Mouse (Mus musculus) urinary bladder, postnatal 36 days (tissue): ENCODE measurements around the gene Mafk.
"Not testable (repeated sequence)": the region's sequence is repeated elsewhere in the genome, so short reads cannot be mapped to it uniquely, and the experiment has no call there.

ENCODE experiments used
- DNase-seq, 2 experiments: peaks; one replicate each; pipeline ENCODE4 v3.0.0; 2022; ENCODE audit warnings: low spot score in 2 of 2, mixed read lengths in 1 of 2

Gene Mafk

DNA sequence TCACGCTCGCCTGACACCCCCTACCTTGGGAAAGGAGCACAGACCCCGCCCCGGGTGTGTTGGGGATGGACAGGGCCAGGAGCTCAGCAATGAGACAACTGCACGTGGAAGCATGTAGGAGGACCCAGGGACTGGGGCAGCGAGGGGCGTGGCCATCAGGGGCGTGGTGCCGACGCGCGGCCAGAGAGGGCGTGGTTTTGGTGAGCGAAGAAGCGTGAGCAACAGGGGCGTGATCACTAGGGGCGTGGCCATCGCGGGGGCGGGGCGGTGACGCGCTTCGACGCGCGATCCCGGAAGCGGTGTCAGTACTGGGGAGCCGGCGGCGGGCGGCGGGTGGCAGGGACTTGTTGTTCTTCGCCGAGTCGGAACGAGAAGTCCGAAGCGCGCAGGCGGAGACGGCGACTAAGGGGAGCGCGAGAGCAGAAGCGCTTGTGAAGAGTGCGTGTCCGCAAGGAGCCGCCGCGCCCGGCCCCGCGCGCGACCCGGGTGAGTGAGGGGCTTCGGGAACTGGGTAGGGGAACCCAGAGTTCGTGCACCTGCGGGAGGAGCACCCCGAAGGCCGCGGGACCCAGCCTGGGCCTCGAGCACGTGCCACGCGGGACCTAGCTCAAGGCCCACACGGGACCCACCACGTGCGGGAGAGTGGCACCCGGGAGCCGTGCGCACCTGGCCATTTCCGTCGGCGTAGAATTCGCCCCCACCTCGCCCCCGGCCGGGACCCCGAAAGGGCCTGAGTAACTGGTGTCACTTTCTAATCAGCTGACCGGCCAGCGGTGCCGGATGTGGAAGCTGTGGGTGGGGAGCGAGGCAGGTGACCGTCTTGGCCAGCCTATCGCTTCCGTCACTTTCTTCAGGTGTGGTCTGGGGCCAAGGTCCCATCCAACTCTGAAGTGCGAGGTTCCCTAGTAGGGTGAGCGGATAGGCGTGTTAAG, at the start of gene Mafk:
Mafk (plus strand) TSS at position 287 of the 932 bp plus-strand sequence.
- peak; percentile 98 to 99 for DNase-seq

- DNase-seq, result not testable (repeated sequence)
Measured at GRCm38 (mm10) chr5:139742640-139743039, 48.7 kb upstream of the Mafk start.

- peak; percentile 63 to 67 for DNase-seq
Measured at GRCm38 (mm10) chr5:139745771-139746170, 45.5 kb upstream of the Mafk start.

DNA sequence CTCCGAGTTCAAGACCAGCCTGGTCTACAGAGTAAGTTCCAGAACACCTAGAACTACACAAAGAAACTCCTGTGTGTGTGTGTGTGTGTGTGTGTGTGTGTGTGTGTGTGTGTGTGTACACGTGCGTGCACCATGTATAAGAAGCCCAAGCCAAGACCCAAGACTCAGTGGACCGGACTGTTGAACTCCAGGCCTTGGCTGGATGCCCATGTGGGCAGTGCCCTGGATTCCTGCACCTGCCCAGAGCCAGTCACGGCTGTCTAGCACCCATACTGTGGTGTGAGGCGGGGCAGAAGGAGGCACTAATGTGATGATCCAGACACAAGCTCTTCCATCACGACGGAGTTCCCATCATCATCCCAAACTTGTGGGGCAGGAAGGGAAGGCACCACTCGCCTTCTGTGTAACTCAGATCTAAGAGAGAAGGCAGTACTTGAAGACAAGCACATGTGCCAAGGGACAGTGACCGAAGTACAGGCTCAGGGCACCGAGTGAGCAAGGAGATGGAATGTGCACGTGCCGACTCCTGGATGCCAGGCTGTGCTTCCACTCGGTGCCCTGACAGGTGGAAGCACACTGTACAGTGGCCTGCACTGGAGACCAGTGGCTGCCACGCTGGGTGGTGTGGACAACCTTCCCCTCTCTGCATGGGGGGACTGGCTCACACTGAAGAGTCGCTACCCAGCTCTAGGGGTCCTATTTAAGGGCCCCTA, 41.7 kb upstream of the Mafk start:
- DNase-seq, result no peak

- peak; percentile 44 to 62 for DNase-seq
Measured at GRCm38 (mm10) chr5:139750535-139750934, 40.8 kb upstream of the Mafk start.

DNA sequence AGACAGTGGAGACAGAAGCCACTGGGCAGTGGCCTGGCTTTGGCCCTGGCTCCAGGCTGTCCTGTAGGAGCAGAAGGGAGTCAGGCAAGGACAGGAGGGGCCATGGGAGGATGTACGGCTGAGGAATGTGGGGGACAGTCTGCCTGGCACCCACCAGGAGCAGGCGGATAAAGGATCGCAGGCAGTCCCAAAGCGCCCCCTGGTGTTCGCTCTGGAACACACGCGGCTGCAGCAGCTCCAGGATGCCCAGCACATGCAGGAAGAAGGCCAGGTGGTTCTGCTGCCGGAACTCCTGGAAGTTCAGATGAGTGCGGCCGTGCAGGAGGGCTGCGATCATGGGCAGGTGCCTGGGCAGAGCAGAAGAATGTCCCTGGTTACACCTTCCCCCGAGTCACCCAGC, 36.6 kb upstream of the Mafk start:
- peak; percentile 20 to 21 for DNase-seq

DNA sequence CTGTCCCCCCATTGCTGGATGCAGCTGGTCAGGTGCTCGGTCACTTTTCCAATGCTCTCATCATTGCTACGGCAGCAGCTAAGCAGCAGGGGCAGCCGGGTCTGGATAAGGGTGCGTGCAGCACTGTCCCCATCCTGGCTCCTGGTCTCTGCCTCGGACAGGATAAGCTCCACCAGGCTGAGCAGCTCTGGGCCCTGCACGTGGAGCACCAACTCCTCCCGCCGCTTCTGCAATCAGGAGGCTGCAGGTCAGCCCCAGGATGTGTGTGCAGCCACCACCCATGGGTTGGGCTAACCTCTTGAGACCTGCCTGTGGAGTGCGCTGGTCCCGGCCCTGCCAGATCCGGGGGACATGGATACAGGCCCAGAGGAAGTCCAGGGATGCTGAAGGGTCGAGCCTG, 35.2 kb upstream of the Mafk start:
- no peak for DNase-seq

GRCm38 (mm10) chr5:139756586-139756985, 34.7 kb upstream of the Mafk start:
- no peak for DNase-seq

GRCm38 (mm10) chr5:139758096-139758495, 33.2 kb upstream of the Mafk start:
- no peak for DNase-seq

DNA sequence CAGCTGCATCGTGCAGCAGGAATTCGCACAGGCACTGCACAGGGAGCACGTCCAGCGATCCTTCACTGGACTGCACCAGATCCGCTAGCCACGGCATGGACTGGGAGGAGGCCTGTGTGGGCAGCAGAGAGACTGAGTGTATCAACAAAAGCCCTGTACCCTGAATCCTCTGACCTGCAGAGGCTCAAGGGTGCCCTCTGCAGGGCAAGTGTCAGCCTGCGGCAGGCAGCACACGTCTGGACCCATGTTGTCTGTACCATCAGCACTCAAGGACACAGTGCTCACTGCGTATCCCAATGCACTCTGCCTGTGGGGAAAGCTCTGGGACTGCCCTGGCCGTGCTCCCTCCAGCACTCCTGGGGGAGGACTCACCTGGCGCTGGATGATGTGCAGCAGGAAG, 27.0 kb upstream of the Mafk start:
- DNase-seq, result no peak

- no peak for DNase-seq
Measured at GRCm38 (mm10) chr5:139768216-139768615, 23.1 kb upstream of the Mafk start.

- peak; percentile 89 to 94 for DNase-seq
Measured at GRCm38 (mm10) chr5:139775216-139775926, 15.9 kb upstream of the Mafk start, which contains the start of gene Ints1. TSS of gene Ints1 (minus strand) at chr5:139775674.

GRCm38 (mm10) chr5:139776966-139777365, 14.3 kb upstream of the Mafk start:
- DNase-seq, result no peak

DNA sequence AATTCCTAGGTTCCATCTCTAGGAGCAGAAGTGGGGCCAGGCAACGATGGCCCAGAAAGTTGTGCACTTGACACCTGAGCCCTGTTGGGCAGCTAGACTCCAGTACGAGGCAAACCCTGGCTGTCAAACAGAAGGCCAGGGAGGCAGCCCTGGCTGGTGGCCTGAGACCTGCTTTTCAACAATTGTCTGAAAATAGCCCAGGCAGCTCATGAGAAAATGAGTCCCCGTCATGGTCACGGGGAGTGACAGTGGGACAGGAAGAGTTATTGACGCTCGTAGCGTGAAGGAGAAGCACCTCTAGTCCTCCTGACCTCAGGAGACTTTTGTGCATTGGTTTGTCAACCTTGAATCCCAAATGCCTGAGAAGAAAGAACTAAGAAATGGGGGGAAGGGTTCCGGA, 9.9 kb upstream of the Mafk start:
- no peak for DNase-seq

DNA sequence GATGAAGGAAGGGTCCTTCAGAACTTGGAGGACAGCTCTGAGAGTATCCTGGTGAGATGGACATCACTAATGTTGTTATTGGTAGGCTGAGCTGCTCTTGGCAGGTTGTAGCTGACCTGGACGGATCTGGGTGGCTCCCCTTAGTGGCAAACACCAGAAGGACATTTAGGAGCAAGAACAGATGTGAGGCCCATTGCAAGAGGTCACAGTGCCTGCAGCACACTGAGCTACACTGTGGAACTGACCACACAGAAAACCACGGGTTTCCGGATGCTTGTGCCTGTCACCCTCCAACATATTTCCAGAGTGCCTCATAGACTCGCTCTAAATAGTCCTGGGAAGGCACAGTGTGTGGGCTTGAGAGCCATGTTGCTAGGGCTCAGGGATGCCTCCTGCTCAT, 1.8 kb upstream of the Mafk start:
- DNase-seq, result no peak

- no peak for DNase-seq
Measured at GRCm38 (mm10) chr5:139792159-139792775, 954 bp downstream of the Mafk start.

- DNase-seq, result no peak
Measured at GRCm38 (mm10) chr5:139792966-139793337, 1.6 kb downstream of the Mafk start.

GRCm38 (mm10) chr5:139793338-139794089, 2.2 kb downstream of the Mafk start:
- peak; percentile 46 to 50 for DNase-seq

GRCm38 (mm10) chr5:139794137-139794536, 2.8 kb downstream of the Mafk start:
- DNase-seq, result no peak

DNA sequence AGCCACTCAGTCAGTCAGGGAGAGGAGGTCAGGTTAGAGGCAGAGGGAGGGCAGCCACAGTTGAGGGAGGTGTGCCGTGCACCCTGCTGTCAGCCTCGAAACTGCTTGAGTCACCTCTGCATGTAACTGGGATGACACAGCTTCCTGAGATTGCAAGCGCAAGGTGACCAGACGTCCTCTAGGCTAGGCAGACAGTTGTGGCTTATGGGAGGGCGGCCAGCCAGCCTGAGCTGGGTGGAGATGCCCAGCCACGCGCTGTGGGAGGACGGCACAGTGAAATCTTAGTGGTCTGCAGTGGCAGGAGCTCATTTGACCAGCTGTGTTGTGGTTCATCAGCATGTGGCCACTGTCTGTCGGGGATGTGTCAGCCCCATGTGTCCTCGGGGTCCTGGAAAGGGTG, 3.6 kb downstream of the Mafk start:
- peak; percentile 33 to 42 for DNase-seq
